Mouse (Mus musculus): ENCODE measurements around the gene Scrn1. TPM values are rescaled to one million over a fixed set of nuclear protein-coding genes. Genes with fewer than 3 reads are reported as not detected.

The Scrn1 gene
- polyA plus RNA-seq, 1 experiment: 7.4 TPM

DNA sequence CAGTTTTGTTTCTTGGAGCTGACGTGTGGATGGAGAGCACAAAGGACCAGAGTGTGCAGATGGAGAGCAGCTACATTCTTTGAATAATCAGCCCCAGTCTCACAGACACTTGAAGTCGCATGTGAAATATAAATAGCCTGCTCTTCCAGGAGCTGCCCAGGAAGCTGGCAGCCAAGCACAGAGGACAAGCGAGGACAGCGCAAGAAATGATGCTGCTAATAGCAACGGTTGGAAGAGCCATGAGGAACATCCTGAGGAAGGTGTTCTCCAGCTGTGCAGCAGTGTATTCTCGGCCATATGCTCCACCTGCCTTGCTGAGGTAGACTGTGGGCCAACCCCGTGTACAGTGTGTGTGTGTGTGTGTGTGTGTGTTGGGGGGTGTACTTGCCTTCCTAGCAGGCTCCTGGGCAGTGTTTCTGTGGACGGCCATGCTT, 35.2 kb downstream of the Scrn1 start:
- Histone ChIP-seq H3K4me3 (ENCODE audit: control insufficient read depth, low read depth, low read length) (no peak overlapping the region), H3K36me3 (ENCODE audit: control insufficient read depth, insufficient read depth, low read length) (no peaks in the 10 kb centered on the region), H3K27me3 (ENCODE audit: control insufficient read depth, insufficient read depth, low read length) (no peaks in the 10 kb centered on the region), H3K27ac (ENCODE audit: control insufficient read depth, insufficient read depth, low read depth, low read length) (no peak overlapping the region), H3K4me1 (ENCODE audit: control insufficient read depth, insufficient read depth, low read length) (no peaks in the 10 kb centered on the region)
- TF ChIP-seq CTCF (IDR thresholded peaks at IDR 0.05; ENCODE audit: control insufficient read depth, insufficient read depth, insufficient replicate concordance, low read depth, low read length) (no peak), POLR2A (IDR thresholded peaks at IDR 0.05; ENCODE audit: control insufficient read depth, low read depth, low read length) (no peak)

DNA sequence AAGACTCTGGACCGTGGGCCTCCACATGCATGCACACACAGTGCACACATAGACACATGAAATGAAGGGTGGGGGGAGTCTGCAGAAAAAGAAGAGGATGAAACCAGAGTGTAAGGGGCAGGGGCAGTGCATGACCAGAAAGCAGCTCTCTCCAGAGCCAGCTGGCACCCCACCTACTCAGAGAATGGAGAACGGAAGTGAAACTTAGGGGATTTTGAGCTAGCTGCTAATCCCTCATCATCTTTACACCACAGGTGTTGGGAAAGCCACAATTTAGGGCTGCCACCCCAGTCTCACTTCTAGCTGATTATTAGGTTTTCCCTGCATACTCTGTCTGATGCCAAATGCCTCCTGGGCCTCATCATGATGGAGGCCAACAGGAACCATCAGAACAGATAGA, 36.1 kb downstream of the Scrn1 start:
- H3K27me3 ChIP-seq (ENCODE audit: control insufficient read depth, insufficient read depth, low read length): no peaks in the 10 kb centered on the region
- H3K36me3 ChIP-seq (ENCODE audit: control insufficient read depth, insufficient read depth, low read length): no peaks in the 10 kb centered on the region
- no peaks in the 10 kb centered on the region for H3K4me1 ChIP-seq (ENCODE audit: control insufficient read depth, insufficient read depth, low read length)
- TF ChIP-seq POLR2A (IDR thresholded peaks at IDR 0.05; ENCODE audit: control insufficient read depth, low read depth, low read length) (no peak), CTCF (IDR thresholded peaks at IDR 0.05; ENCODE audit: control insufficient read depth, insufficient read depth, insufficient replicate concordance, low read depth, low read length) (no peak)
- no peak overlapping the region for H3K4me3 ChIP-seq (ENCODE audit: control insufficient read depth, low read depth, low read length)
- no peak overlapping the region for H3K27ac ChIP-seq (ENCODE audit: control insufficient read depth, insufficient read depth, low read depth, low read length)

DNA sequence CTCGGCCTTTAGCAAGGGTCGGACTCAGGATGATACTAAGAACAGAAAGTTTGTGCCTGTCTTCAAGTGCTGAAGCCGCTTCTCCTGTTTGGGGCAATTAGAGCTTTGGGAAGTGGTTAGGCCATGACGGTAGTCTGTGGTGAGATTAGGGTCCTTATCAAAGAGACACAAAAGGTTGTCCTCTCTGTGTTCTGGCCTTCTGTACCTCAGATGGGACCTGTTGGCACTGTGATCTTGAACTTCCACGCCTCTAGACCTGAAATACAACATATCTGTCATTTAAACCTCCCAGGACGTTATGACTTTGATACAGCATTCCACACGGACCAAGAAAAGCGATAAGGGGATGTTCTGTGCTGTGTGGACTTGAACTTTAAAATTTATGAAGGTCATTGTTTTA, 37.6 kb downstream of the Scrn1 start:
- TF ChIP-seq CTCF (IDR thresholded peaks at IDR 0.05; ENCODE audit: control insufficient read depth, insufficient read depth, insufficient replicate concordance, low read depth, low read length) (no peak), POLR2A (IDR thresholded peaks at IDR 0.05; ENCODE audit: control insufficient read depth, low read depth, low read length) (no peak)
- H3K4me3 ChIP-seq (ENCODE audit: control insufficient read depth, low read depth, low read length): no peak overlapping the region
- H3K36me3 ChIP-seq (ENCODE audit: control insufficient read depth, insufficient read depth, low read length): no peaks in the 10 kb centered on the region
- no peaks in the 10 kb centered on the region for H3K4me1 ChIP-seq (ENCODE audit: control insufficient read depth, insufficient read depth, low read length)
- H3K27ac ChIP-seq (ENCODE audit: control insufficient read depth, insufficient read depth, low read depth, low read length): no peak overlapping the region
- H3K27me3 ChIP-seq (ENCODE audit: control insufficient read depth, insufficient read depth, low read length): no peaks in the 10 kb centered on the region

DNA sequence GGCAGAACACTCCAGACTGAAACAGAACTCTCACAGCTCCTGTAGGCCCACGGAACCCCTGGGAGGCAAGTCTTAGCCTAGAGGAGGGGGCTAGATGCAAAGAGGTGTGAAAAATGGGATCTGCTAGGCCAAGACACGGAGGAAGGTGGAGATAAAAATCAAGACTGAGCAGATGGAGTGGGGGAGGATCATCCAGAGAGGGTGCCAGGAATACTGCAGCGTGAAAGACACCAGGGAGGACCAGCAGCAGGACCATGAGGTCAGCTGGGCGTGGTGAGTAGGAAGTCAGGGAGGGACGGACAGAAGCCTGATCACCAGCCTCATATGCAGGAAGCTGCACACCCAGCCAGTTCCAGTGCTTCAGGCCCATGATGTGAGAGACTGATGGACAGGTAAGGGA, 47.5 kb downstream of the Scrn1 start:
- Histone ChIP-seq H3K4me1 (ENCODE audit: control insufficient read depth, insufficient read depth, low read length) (no peaks in the 10 kb centered on the region), H3K4me3 (ENCODE audit: control insufficient read depth, low read depth, low read length) (no peak overlapping the region), H3K36me3 (ENCODE audit: control insufficient read depth, insufficient read depth, low read length) (no peaks in the 10 kb centered on the region), H3K27ac (ENCODE audit: control insufficient read depth, insufficient read depth, low read depth, low read length) (no peak overlapping the region), H3K27me3 (ENCODE audit: control insufficient read depth, insufficient read depth, low read length) (no peaks in the 10 kb centered on the region)
- TF ChIP-seq CTCF (IDR thresholded peaks at IDR 0.05; ENCODE audit: control insufficient read depth, insufficient read depth, insufficient replicate concordance, low read depth, low read length): no peak

DNA sequence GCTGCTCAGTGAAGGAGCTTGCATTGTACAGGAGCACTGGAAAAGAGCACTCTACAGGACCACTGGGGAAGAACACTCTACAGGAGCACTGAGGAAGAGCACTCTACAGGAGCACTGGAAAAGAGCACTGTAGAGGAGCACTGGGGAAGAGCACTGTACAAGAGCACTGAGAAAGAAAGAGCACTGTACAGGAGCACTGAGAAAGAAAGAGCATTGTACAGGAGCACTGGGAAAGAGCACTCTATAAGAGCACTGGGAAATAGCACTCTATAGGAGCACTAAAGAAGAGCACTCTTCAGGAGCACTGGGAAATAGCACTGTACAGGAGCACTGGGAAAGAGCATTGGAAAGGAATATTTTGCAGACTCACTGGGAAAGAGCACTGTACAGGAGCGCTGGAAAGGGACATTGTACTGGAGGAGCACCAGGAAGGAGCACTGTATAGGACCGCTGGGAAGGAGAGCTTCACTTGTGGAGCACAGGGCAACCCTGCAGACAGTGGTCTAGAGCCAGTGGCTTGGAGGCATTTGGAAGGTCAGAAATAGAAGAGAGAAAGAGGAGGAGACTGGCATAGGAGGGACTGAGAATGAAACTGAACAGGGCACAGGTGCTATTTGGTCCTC, 49.7 kb downstream of the Scrn1 start:
- Histone ChIP-seq H3K36me3 (ENCODE audit: control insufficient read depth, insufficient read depth, low read length) (no peaks in the 10 kb centered on the region), H3K4me1 (ENCODE audit: control insufficient read depth, insufficient read depth, low read length) (no peaks in the 10 kb centered on the region), H3K27me3 (ENCODE audit: control insufficient read depth, insufficient read depth, low read length) (no peaks in the 10 kb centered on the region), H3K27ac (ENCODE audit: control insufficient read depth, insufficient read depth, low read depth, low read length) (no peak overlapping the region; the same call in 1 of the 2 replicates), H3K4me3 (ENCODE audit: control insufficient read depth, low read depth, low read length) (no peak overlapping the region)
- TF ChIP-seq CTCF (IDR thresholded peaks at IDR 0.05; ENCODE audit: control insufficient read depth, insufficient read depth, insufficient replicate concordance, low read depth, low read length): no peak
- TF ChIP-seq POLR2A (IDR thresholded peaks at IDR 0.05; ENCODE audit: control insufficient read depth, low read depth, low read length): no peak

DNA sequence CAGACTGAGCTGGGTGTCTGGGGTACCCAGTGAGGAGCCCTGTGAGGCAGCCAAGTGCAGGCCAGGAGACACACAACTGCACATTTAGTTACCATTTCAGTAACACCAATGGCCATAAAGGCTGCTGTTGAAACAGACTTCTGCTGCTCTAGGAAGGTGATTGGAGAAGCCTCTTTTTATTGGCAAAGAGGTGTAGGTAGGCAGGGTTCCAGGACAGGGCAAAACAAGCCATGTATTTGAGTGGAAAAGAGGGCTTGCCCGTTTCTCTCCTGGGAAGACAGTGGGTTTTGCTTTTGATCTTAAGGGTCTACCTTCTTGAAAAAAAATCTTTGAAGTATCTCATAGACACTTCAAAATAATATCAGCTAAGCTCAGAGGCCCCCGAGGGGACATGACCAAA, 54.0 kb downstream of the Scrn1 start:
- no peaks in the 10 kb centered on the region for H3K27me3 ChIP-seq (ENCODE audit: control insufficient read depth, insufficient read depth, low read length)
- H3K36me3 ChIP-seq (ENCODE audit: control insufficient read depth, insufficient read depth, low read length): no peaks in the 10 kb centered on the region
- no peak overlapping the region for H3K27ac ChIP-seq (ENCODE audit: control insufficient read depth, insufficient read depth, low read depth, low read length)
- no peak overlapping the region for H3K4me3 ChIP-seq (ENCODE audit: control insufficient read depth, low read depth, low read length)
- TF ChIP-seq POLR2A (IDR thresholded peaks at IDR 0.05; ENCODE audit: control insufficient read depth, low read depth, low read length): no peak
- no peak for TF ChIP-seq CTCF (IDR thresholded peaks at IDR 0.05; ENCODE audit: control insufficient read depth, insufficient read depth, insufficient replicate concordance, low read depth, low read length)
- no peaks in the 10 kb centered on the region for H3K4me1 ChIP-seq (ENCODE audit: control insufficient read depth, insufficient read depth, low read length)

DNA sequence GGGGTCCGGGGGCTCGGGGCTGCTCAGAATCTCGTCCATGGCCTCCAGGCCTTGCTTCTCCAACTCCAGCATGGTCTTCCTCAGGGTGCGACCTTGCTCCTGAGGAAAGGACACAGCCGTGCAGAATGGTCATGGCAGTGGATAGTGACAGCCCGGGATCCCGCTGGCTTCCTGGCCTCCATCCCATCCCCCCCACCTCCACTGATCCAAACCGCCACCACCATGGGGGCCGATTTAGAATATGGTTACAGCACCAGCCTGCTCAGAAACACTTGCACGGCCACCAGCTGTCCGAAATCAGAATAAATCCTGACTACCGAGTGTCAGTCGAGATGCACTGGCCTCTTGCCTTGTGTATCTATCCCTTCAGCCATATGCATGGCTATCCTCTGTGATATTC, 57.0 kb downstream of the Scrn1 start:
- TF ChIP-seq POLR2A (IDR thresholded peaks at IDR 0.05; ENCODE audit: control insufficient read depth, low read depth, low read length) (no peak), CTCF (IDR thresholded peaks at IDR 0.05; ENCODE audit: control insufficient read depth, insufficient read depth, insufficient replicate concordance, low read depth, low read length) (no peak)

More for the DNA sequence above, 57.0 kb downstream of the Scrn1 start:
- Histone ChIP-seq H3K27ac (ENCODE audit: control insufficient read depth, insufficient read depth, low read depth, low read length) (no peak overlapping the region), H3K36me3 (ENCODE audit: control insufficient read depth, insufficient read depth, low read length) (no peaks in the 10 kb centered on the region), H3K4me3 (ENCODE audit: control insufficient read depth, low read depth, low read length) (no peak overlapping the region), H3K4me1 (ENCODE audit: control insufficient read depth, insufficient read depth, low read length) (no peaks in the 10 kb centered on the region), H3K27me3 (ENCODE audit: control insufficient read depth, insufficient read depth, low read length) (no peaks in the 10 kb centered on the region)

Data from testis, adult 2 months (tissue).